Comparison of ENCODE assay signal across 8 mouse cellular contexts in genomic region chr19:29501106-29501505, GRCm38 (mm10). TPM values are rescaled to one million over a fixed set of nuclear protein-coding genes. Genes with fewer than 3 reads are reported as not detected.
DNase-seq lines count a peak whose midpoint lies in the region; ATAC-seq and TF ChIP-seq lines count a peak whose summit lies in the region.

No protein-coding gene starts in this region.

- peak overlapping the region; percentile 46 for H3K4me2 ChIP-seq in embryonic facial prominence, embryonic 14.5 days (ENCODE audit: low read depth, low read length)
- peak overlapping the region; percentile 30 for H3K4me2 ChIP-seq in hindbrain, embryonic 12.5 days (replicated peaks)
- H3K4me2 ChIP-seq in midbrain, embryonic 16.5 days (ENCODE audit: low read length) = peak overlapping the region; percentile 43; the same call in 1 of the 2 replicates

- peak; percentile 76 to 78 for DNase-seq in B cell, adult 2 months
- peak; percentile 95 for DNase-seq in MEL (ENCODE audit: low read depth, low spot score)
- DNase-seq in embryonic facial prominence, embryonic 14.5 days (ENCODE audit: low spot score) = no peak
- DNase-seq in liver, adult 2 months (ENCODE audit: extremely low read depth, low read depth, low spot score) = no peak
- DNase-seq in thymus, postnatal 25 days = peak; percentile 59
- DNase-seq in gastrocnemius, postnatal 25 days = no peak

- H3K9ac ChIP-seq in MEL (ENCODE audit: control insufficient read depth, low read depth, low read length, poor library complexity, severe bottlenecking) = peak overlapping the region; percentile 72
- H3K9ac ChIP-seq in embryonic facial prominence, embryonic 14.5 days (ENCODE audit: low read depth, low read length) = peak overlapping the region; percentile 25; the same call in 1 of the 2 replicates
- no peak overlapping the region for H3K9ac ChIP-seq in hindbrain, embryonic 12.5 days
- H3K9ac ChIP-seq in liver, adult 2 months (ENCODE audit: low read depth, low read length) = peak overlapping the region; percentile 31
- 0 out of 2 replicates have a peak overlapping the region, but pooled peaks have one; percentile 30 for H3K9ac ChIP-seq in midbrain, embryonic 16.5 days (ENCODE audit: low read depth, low read length)

- peak overlapping the region; percentile 37; the same call in 1 of the 2 replicates for H3K27ac ChIP-seq in MEL (ENCODE audit: control insufficient read depth, low read depth, low read length)
- no peak overlapping the region for H3K27ac ChIP-seq in embryonic facial prominence, embryonic 14.5 days (replicated peaks; ENCODE audit: low read depth, low read length)
- no peak overlapping the region for H3K27ac ChIP-seq in hindbrain, embryonic 12.5 days
- no peak overlapping the region; the same call in 1 of the 2 replicates for H3K27ac ChIP-seq in liver, adult 2 months (replicated peaks; ENCODE audit: insufficient read depth, low read depth, low read length)
- no peak overlapping the region for H3K27ac ChIP-seq in midbrain, embryonic 16.5 days (ENCODE audit: low read length)

- peak in 1 of 2 experiments; percentile 48; a peak in 1 of 4 replicates for TF ChIP-seq POLR2A in MEL (IDR thresholded peaks at IDR 0.05; ENCODE audit: control insufficient read depth in 1 of 2, insufficient read depth in 1 of 2, low read depth in 1 of 2, low read length in 2 of 2, poor library complexity in 1 of 2)
- TF ChIP-seq POLR2A in liver, adult 2 months (IDR thresholded peaks at IDR 0.05; ENCODE audit: extremely low read depth, insufficient read depth, low read length) = no peak

- H3K79me2 ChIP-seq in MEL (ENCODE audit: control insufficient read depth, insufficient read depth, low read length, poor library complexity) = no peaks in the 10 kb centered on the region
- no peaks in the 10 kb centered on the region for H3K79me2 ChIP-seq in liver, adult 2 months (ENCODE audit: control insufficient read depth, insufficient read depth, low read length)

- TF ChIP-seq RAD21 in MEL (IDR thresholded peaks at IDR 0.05; ENCODE audit: low read depth, low read length) = no peak

- H3K4me1 ChIP-seq in MEL (ENCODE audit: control insufficient read depth in 1 of 2, insufficient read depth in 2 of 2, low read length in 2 of 2) = peaks cover 17 to 40% of the 10 kb centered on the region in 2 experiments
- H3K4me1 ChIP-seq in embryonic facial prominence, embryonic 14.5 days (ENCODE audit: control insufficient read depth, insufficient read depth, low read length) = peaks cover 7% of the 10 kb centered on the region; the same call in 1 of the 2 replicates
- H3K4me1 ChIP-seq in hindbrain, embryonic 12.5 days = no peaks in the 10 kb centered on the region
- peaks cover 20% of the 10 kb centered on the region for H3K4me1 ChIP-seq in liver, adult 2 months (ENCODE audit: control insufficient read depth, insufficient read depth, low read length)
- no peaks in the 10 kb centered on the region; the same call in 1 of the 2 replicates for H3K4me1 ChIP-seq in midbrain, embryonic 16.5 days (ENCODE audit: control insufficient read depth, insufficient read depth, low read length)

- WGBS in embryonic facial prominence, embryonic 14.5 days = 48% methylated on average over 11 of the region's 11 CpGs
- 45% methylated on average over 11 of the region's 11 CpGs for WGBS in hindbrain, embryonic 12.5 days
- WGBS in liver, adult 2 months = 53% methylated on average over 11 of the region's 11 CpGs
- WGBS in midbrain, embryonic 16.5 days = 44% methylated on average over 11 of the region's 11 CpGs

- H3K36me3 ChIP-seq in MEL (ENCODE audit: control insufficient read depth in 1 of 2, insufficient read depth in 2 of 2, low read length in 2 of 2) = peaks cover 0 to 43% of the 10 kb centered on the region in 2 experiments; a peak in 2 of 4 replicates
- no peaks in the 10 kb centered on the region for H3K36me3 ChIP-seq in embryonic facial prominence, embryonic 14.5 days (ENCODE audit: control insufficient read depth, insufficient read depth, low read length)
- no peaks in the 10 kb centered on the region for H3K36me3 ChIP-seq in hindbrain, embryonic 12.5 days
- no peaks in the 10 kb centered on the region for H3K36me3 ChIP-seq in liver, adult 2 months (ENCODE audit: control insufficient read depth, insufficient read depth, low read length)
- H3K36me3 ChIP-seq in midbrain, embryonic 16.5 days (ENCODE audit: control insufficient read depth, insufficient read depth, low read length) = no peaks in the 10 kb centered on the region

- no peaks in the 10 kb centered on the region for H3K9me3 ChIP-seq in MEL (replicated peaks; ENCODE audit: insufficient read depth, low read length)
- no peaks in the 10 kb centered on the region for H3K9me3 ChIP-seq in embryonic facial prominence, embryonic 14.5 days (ENCODE audit: control insufficient read depth, low read length)
- no peaks in the 10 kb centered on the region for H3K9me3 ChIP-seq in hindbrain, embryonic 12.5 days (replicated peaks)
- no peaks in the 10 kb centered on the region for H3K9me3 ChIP-seq in midbrain, embryonic 16.5 days (replicated peaks; ENCODE audit: control insufficient read depth, low read length, poor library complexity, severe bottlenecking)

- ATAC-seq in embryonic facial prominence, embryonic 14.5 days (ENCODE audit: low read depth) = peak; percentile 76
- no peak for ATAC-seq in hindbrain, embryonic 12.5 days (ENCODE audit: low FRiP score)
- ATAC-seq in midbrain, embryonic 16.5 days = 0 out of 2 replicates have a peak, but pooled peaks have one; percentile 39

- TF ChIP-seq CTCF in MEL (IDR thresholded peaks at IDR 0.05 in 2 of 3, conservative IDR thresholded peaks at IDR 0.05 in 1 of 3; ENCODE audit: control insufficient read depth in 1 of 3, insufficient read depth in 1 of 3, low read depth in 2 of 3, low read length in 3 of 3, poor library complexity in 1 of 3, severe bottlenecking in 1 of 3) = peak in 2 of 3 experiments; percentile 76 to 91; a peak in 4 of 6 replicates
- TF ChIP-seq CTCF in liver, adult 2 months (IDR thresholded peaks at IDR 0.05; ENCODE audit: low read depth, low read length) = peak; percentile 70

- no peak for TF ChIP-seq EP300 in MEL (IDR thresholded peaks at IDR 0.05; ENCODE audit: low read depth in 1 of 2, low read length in 2 of 2)

- H3K4me3 ChIP-seq in MEL (ENCODE audit: control insufficient read depth in 1 of 2, insufficient read depth in 1 of 2, low read depth in 2 of 2, low read length in 2 of 2) = peak overlapping the region; percentile 60 to 64
- H3K4me3 ChIP-seq in embryonic facial prominence, embryonic 14.5 days (ENCODE audit: low read depth, low read length) = peak overlapping the region; percentile 22
- 0 out of 2 replicates have a peak overlapping the region, but pooled peaks have one; percentile 2 for H3K4me3 ChIP-seq in hindbrain, embryonic 12.5 days
- H3K4me3 ChIP-seq in liver, adult 2 months (ENCODE audit: insufficient read depth, low read depth, low read length) = no peak overlapping the region; the same call in 1 of the 2 replicates
- no peak overlapping the region for H3K4me3 ChIP-seq in midbrain, embryonic 16.5 days (ENCODE audit: low read depth, low read length)

- no peaks in the 10 kb centered on the region for H3K27me3 ChIP-seq in MEL (ENCODE audit: control insufficient read depth in 1 of 2, insufficient read depth in 2 of 2, low read length in 2 of 2)
- H3K27me3 ChIP-seq in embryonic facial prominence, embryonic 14.5 days (replicated peaks; ENCODE audit: control insufficient read depth, insufficient read depth, low read length) = no peaks in the 10 kb centered on the region
- no peaks in the 10 kb centered on the region for H3K27me3 ChIP-seq in hindbrain, embryonic 12.5 days
- no peaks in the 10 kb centered on the region for H3K27me3 ChIP-seq in liver, adult 2 months (ENCODE audit: control insufficient read depth, insufficient read depth, low read length)
- no peaks in the 10 kb centered on the region for H3K27me3 ChIP-seq in midbrain, embryonic 16.5 days (ENCODE audit: control insufficient read depth, insufficient read depth, low read depth, low read length)

TF ChIP-seq in MEL, 35 proteins besides CTCF, POLR2A, EP300 and RAD21:
- peak; percentile 65 for TF ChIP-seq GATA1 (IDR thresholded peaks at IDR 0.05; ENCODE audit: low read depth, low read length)
- TF ChIP-seq TAL1 (IDR thresholded peaks at IDR 0.05; ENCODE audit: low read length) = no peak
- no peak for TF ChIP-seq POLR2AphosphoS2 (IDR thresholded peaks at IDR 0.05; ENCODE audit: low read length)
- TF ChIP-seq ZNF384 (IDR thresholded peaks at IDR 0.05; ENCODE audit: low read depth, low read length) = no peak
- TF ChIP-seq CHD2 (IDR thresholded peaks at IDR 0.05; ENCODE audit: low read length) = no peak
- no peak for TF ChIP-seq MXI1 (IDR thresholded peaks at IDR 0.05; ENCODE audit: low read depth, low read length)
- no peak for TF ChIP-seq TBP (IDR thresholded peaks at IDR 0.05; ENCODE audit: low read depth, low read length)

RNA-seq across cellular contexts. Expression of gene Ric1, which starts 21.0 kb away (rescaled TPM):
- total RNA-seq in MEL (2012; rRNA removed) = 41.0 and 43.8 TPM in 2 replicates
- polyA plus RNA-seq in MEL (2012; ENCODE audit: insufficient read depth in 1 of 2, insufficient read length in 2 of 2, low read depth in 1 of 2, low replicate concordance in 2 of 2, missing spikeins in 1 of 2) = 10 to 100 TPM; 54.2 to 77.2 TPM
- polyA plus RNA-seq in embryonic facial prominence, embryonic 14.5 days (2014; fragmentation: Nextera tagmentation; extraction: Ambion mirVana) = 21.1 and 21.6 TPM in 2 replicates
- polyA plus RNA-seq in hindbrain, embryonic 12.5 days (2016; fragmentation: Nextera tagmentation; extraction: Ambion mirVana) = 17.5 and 20.1 TPM in 2 replicates
- total RNA-seq in liver, adult 2 months (2014; rRNA removed) = 39.3 and 41.5 TPM in 2 replicates
- 4.7 and 5.4 TPM in 2 replicates for polyA plus RNA-seq in liver, adult 2 months (2012; rRNA removed)
- polyA plus RNA-seq in midbrain, embryonic 16.5 days (2015; fragmentation: Nextera tagmentation; extraction: Ambion mirVana) = 12.4 and 12.6 TPM in 2 replicates
- total RNA-seq in gastrocnemius, postnatal 25 days (2021) = 10 to 100 TPM; 22.5 to 23.8 TPM

Comparison
In these comparisons a context has a peak if more than half of its experiments do, and no peak if none do; other contexts are left out.
1. DNase-seq: peak in B cell, adult 2 months (2 of 2), MEL (single experiment) and thymus, postnatal 25 days (single experiment); none in embryonic facial prominence, embryonic 14.5 days (single experiment), liver, adult 2 months (single experiment) and gastrocnemius, postnatal 25 days (single experiment).
2. H3K4me3 ChIP-seq: peak in MEL (2 of 2), embryonic facial prominence, embryonic 14.5 days (single experiment) and hindbrain, embryonic 12.5 days (single experiment); none in liver, adult 2 months (single experiment) and midbrain, embryonic 16.5 days (single experiment).
3. Peak in every context shown above with its lines, with median percentiles within 50 percentile points of each other: H3K4me2 ChIP-seq.